Mouse (Mus musculus) left cerebral cortex, adult 2 months (tissue): ENCODE data around the gene Camk2g. TPM values are rescaled to one million over a fixed set of nuclear protein-coding genes. Genes with fewer than 3 reads are reported as not detected.

Source experiments
- DNase-seq, 2 experiments: peaks; one replicate each; pipeline ENCODE4 v3.0.0; 2021 to 2022; ENCODE audit warnings: low spot score in 2 of 2, mixed read lengths in 1 of 2; ENCODE audit errors: extremely low spot score in 1 of 2
- H3K27ac ChIP-seq: fragments of 200-600 bp; 2 replicates; pipeline ENCODE4 v1.8.1; 2022
- H3K4me3 ChIP-seq: fragments of 200-600 bp; 2 replicates; pipeline ENCODE4 v1.8.1; 2022
- CTCF ChIP-seq: fragments of 200-600 bp; IDR thresholded peaks from 2 replicates; pipeline ENCODE4 v1.8.1; 2022; ENCODE audit warnings: antibody characterized with exemption, mild to moderate bottlenecking, moderate library complexity
- intact Hi-C: fragments of 180-260 bp; cut with DNase I; formaldehyde crosslinking; loops from one replicate; pipeline ENCODE4 v1.15.1; 2025
- total RNA-seq, 2 experiments: library from RNA; stranded (reverse); gene quantifications; 2 replicates each; pipeline ENCODE4 v1.2.3; 2021

Camk2g gene
- total RNA-seq, 2 experiments from 2014 or later, result 328 to 345 TPM

DNA sequence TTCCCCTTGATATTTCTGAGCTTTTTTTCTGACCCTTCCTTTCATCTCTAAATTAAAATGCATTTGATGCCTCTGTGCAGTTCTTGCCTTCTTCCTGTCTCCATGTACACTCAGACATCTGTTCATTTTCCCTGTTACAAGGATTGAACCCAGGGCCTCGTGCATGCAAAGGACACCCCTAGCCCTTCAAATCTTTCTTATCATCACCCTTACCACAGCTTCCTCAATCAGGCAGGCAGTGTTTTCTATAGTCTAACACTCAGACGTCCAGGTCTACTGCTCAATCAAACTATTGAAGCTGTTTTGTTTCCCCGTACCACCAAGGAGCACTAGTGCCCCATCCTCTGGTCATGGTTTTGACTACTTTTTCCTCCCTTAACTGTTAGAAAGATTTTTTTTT, 40.1 kb downstream of the Camk2g start:
- H3K4me3 ChIP-seq, result no peak overlapping the region
- TF ChIP-seq CTCF, result no peak
- intact Hi-C loops, result no loop called here
- H3K27ac ChIP-seq, result no peak overlapping the region
- DNase-seq, result no peak

DNA sequence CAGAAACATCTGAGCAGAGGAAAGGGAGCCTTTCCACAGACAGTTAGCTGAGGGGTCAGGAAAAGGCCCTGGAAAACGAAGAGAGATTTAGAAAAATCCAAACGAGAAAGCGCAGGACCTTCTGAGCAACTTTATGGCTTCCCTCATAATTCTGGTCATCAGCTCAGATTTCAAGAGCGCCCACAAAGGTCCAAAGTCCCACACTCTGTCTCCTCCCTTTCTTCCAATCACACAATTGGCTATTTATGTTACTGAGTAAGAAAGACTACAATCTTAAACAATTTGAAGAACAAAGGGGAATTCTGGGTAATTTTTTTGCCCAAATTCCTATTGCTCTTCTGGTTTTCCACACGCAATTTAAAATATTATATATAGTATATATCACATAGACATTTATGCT, 43.4 kb downstream of the Camk2g start:
- DNase-seq, result no peak
- intact Hi-C loops, result no loop called here
- Histone ChIP-seq H3K27ac (no peak overlapping the region), H3K4me3 (no peak overlapping the region)
- TF ChIP-seq CTCF, result no peak

DNA sequence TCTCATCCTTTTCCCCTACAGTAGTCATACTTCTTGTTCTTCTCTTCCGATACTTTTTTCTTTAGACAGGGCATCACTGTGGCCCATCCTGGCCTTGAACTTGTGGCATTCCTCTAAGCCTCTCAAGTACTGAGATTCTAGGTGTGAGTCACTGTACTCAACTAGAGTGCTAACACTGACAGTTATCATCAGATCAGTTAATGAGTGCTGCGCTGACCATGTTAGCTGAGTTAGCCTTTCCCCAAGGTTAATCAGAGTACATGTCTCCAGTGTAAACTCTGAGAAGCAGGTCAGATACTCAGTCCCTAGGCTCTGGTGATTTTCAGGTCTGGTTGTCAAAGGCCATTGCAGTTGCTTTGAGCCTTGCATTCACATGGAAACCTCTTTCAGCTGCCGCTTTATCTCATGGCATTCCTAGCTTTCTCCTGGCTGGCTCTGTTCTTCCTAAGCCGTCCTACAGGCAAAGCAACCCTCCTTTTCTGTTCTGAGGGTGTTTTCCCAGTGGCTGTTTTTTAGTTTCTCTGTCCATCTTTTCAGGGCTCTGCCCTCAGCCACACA, 44.3 kb downstream of the Camk2g start:
- no peak overlapping the region for H3K4me3 ChIP-seq
- intact Hi-C loops, result loop anchor here (5.0 kb wide), 2 partner anchors 48 to 268 kb away; no protein-coding TSS in a partner anchor
- no peak for DNase-seq
- no peak for TF ChIP-seq CTCF
- H3K27ac ChIP-seq, result no peak overlapping the region

DNA sequence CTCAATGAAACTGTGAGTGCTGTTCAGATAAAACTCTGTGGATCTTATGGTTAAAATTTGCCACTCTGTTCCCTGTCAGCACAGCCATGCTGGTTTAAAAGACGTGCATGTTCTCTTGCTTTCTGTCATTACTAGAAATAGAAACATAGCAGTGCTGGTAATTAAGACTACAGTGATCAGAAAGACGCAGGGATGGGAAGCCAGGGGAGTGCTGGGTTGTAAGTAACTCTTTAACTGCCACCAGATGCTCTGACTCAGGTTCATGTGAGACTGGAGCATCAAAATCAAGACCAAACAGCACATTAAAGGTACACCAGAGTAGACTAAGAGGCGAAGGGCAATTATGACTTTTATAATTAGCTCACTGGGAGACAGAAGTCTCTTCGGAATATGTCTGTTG, 45.5 kb downstream of the Camk2g start:
- H3K4me3 ChIP-seq, result no peak overlapping the region
- no peak for DNase-seq
- no peak overlapping the region for H3K27ac ChIP-seq
- intact Hi-C loops, result loop anchor here (5.0 kb wide), 2 partner anchors 49 to 269 kb away; no protein-coding TSS in a partner anchor
- no peak for TF ChIP-seq CTCF

DNA sequence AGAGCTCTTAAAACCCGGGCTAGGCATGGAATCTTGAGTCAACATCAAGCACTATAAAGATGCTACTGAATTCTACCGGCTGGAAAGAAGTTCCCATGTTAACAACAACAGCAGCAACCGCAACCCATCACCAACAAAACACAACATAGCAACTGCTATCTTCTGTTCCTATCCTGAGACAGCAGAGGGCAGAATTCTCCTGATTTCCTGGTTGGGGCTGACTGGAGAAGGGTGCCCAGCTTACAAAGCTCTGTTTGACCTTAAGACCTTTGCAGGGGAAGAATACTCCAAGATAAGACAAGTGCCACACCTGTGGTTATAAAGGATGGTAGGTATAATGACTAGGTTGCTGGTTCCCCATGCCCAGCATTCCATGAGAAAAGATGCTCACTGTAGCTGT, 47.0 kb downstream of the Camk2g start:
- intact Hi-C loops, result loop anchor here (5.0 kb wide), 2 partner anchors 50 to 270 kb away; no protein-coding TSS in a partner anchor
- H3K4me3 ChIP-seq, result no peak overlapping the region
- H3K27ac ChIP-seq, result peak overlapping the region; percentile 64; the same call in 1 of the 2 replicates
- TF ChIP-seq CTCF, result peak; percentile 53
- DNase-seq, result no peak

DNA sequence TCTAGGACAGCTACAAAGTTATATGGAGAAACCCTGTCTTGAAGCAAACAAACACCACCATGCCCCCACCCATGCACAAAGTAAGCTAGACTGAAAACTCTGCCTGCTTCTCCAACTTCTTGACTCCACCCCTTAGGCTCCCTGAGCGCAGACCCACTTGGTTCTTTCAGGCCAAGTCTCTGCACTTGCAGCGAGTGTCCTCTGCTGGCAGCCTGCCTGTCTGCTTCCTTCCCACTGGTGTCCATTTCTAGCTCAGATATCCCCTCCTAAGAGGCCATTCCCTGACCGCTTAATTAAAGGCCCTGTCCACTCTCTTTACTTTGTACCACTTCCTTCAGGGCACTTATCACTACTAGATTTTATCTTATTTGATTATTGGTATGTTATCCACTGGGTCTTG, 50.3 kb downstream of the Camk2g start:
- TF ChIP-seq CTCF, result no peak; the same call in 1 of the 2 replicates
- Histone ChIP-seq H3K27ac (no peak overlapping the region), H3K4me3 (no peak overlapping the region)
- intact Hi-C loops, result no loop called here
- DNase-seq, result no peak

DNA sequence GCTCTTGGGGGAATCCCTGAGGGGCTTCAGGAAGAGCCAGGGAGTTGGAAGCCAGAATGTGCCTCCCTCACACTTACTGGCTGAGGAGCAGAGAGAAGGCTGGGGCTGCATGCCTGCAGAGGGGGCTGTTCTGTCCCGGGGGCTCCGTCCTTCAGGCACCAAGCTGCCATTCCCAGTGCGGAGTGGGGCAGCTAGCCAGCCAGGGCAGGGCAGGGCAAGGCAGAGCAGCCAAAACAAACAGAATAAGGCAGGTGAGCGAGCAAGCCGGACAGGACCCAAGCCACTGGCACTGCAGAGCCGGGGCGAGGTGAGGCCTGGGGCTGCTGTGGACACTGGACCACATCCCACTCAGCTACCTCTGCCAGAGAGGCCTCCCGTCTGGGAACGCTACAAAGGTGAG, 52.6 kb downstream of the Camk2g start:
- no peak for TF ChIP-seq CTCF
- Histone ChIP-seq H3K4me3 (no peak overlapping the region), H3K27ac (no peak overlapping the region)
- DNase-seq, result no peak
- intact Hi-C loops, result no loop called here

DNA sequence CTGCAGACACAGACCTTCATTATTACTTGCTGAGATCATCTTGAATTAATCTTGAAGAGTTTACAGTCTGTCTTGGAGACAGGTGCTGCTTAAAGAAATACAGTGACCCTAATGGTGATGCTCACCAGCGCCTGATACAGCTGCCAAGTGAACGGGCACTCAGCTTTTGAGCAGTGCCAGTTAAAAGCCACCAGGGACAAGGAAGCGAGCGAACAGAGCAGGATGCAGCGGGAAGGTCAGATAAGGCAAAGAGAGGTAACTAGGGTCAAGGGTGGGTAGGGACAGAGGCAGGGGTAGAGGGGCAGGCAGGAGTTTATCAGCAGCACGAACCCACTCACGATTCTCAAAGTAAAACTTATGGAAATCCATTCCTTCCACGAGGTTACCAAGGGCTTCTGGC, 55.4 kb downstream of the Camk2g start:
- intact Hi-C loops, result no loop called here
- TF ChIP-seq CTCF, result no peak
- Histone ChIP-seq H3K4me3 (no peak overlapping the region), H3K27ac (no peak overlapping the region)
- no peak for DNase-seq

DNA sequence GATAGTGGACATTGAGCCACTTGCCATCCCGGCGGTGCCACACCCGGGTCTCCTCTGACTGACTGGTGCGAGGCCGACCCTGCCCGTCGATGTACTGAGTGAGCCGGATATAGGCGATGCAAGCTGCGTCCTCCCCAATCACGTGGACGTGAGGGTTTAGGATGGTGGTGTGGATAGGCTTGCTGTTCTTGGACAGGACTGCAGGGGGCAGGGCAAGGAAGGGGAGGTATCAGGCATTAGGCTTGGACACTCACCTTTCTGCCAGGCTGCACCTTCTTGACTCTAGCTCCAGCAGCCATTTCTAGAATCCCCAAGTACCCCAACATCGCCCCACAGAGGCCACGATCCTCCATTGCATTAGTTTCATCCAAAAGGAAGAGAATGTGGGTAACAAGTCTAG, 56.6 kb downstream of the Camk2g start:
- intact Hi-C loops, result no loop called here
- H3K4me3 ChIP-seq, result no peak overlapping the region
- DNase-seq, result peak; percentile 37 to 52
- H3K27ac ChIP-seq, result no peak overlapping the region
- peak; percentile 64 for TF ChIP-seq CTCF

DNA sequence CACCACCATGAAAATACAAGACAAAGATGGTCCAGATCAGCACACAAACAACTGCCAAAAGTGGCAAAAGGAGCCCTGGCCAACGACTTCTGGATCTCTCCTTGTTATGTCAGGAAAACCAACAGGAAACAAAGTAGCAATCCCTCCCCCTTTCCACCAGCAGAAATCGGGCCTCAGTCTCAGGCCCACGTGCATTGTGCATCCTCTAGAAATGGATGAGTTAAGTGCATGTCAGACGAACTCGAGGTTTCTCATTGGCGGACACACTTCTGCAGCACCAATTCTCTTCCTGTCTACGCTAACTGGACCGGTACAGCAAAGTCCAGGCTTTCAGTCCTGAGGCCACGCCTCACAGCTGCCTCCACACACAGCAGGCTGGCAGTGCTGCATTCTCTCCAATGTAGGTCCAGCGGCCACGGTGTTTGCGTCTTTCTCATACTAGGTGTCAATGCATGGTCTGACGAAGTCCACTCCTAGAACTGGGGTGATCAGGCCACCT, 57.9 kb downstream of the Camk2g start:
- DNase-seq, result no peak
- no peak for TF ChIP-seq CTCF
- H3K27ac ChIP-seq, result no peak overlapping the region
- intact Hi-C loops, result no loop called here
- no peak overlapping the region for H3K4me3 ChIP-seq

DNA sequence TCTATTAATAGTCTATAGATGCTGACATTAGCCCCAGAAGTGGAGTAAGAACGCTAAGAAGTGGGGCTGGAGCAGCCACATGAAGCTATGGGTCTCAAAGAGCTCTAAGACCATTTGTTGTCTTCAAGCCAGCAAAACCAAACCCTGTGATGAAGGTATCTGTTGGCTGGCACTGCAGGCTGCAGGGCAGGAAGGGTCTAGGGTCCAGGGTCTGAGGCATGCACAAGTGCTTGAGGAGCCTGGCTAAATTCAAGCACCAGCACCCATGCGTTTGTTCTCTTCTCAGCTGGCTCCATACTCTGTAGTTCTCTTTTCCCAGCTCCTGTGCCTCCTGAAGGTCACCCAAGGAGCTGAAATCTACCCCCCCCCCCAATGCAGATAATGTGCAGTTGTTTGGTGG, 58.8 kb downstream of the Camk2g start:
- DNase-seq, result no peak
- intact Hi-C loops, result no loop called here
- peak overlapping the region; percentile 76 for H3K4me3 ChIP-seq
- TF ChIP-seq CTCF, result no peak
- peak overlapping the region; percentile 97 for H3K27ac ChIP-seq

DNA sequence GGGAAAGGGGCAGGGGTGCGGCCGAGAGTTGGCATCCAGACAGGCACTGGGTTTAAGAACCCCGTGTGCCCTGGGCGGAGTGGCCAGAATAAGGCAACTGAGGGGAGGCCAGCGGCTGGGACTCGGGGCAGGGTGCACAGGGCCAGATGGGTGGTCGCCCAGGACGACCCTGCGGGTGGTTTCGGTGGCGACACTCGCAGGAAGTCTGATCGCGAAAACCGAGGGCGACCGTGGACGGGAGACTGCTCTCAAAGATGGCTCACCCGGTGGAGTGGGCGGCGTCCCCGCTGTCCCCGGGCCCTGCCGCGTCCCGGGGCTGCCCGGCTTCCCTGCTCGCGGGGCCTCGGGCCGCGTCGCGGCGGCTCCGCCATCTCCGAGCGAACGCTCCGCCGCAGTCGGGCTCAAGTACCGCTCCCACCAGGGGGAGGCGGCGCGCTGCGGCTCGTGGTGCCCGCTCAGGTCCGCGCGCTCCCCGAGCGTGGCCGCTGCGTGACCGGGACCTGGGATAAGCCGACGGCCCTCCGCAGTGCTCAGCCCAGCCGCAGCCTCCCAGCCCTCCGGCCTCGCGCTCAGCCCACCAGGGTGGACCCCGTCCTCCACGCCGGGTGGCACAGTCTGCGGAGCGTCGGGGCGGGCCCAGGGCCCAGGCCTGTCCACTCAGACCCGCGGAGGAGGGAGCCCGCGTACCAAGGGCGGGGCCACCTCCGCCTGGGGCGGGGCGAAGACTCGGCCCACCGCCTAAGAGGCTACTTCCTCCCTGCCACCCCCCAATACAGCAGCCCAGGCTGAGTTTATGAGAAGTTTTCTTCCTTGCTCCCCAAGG, 59.7 kb downstream of the Camk2g start, which contains the start of gene Ndst2:
Ndst2 (minus strand) TSS at position 611 of the 823 bp plus-strand sequence.
- intact Hi-C loops, result no loop called here
- no peak; the same call in 1 of the 2 replicates for TF ChIP-seq CTCF
- H3K27ac ChIP-seq, result peak within 1 kb of the TSS; percentile 97
- H3K4me3 ChIP-seq, result peak within 1 kb of the TSS; percentile 76
- DNase-seq, result peak; percentile 80 to 83
